Mouse (Mus musculus) left cerebral cortex, adult 11 months (tissue): ENCODE data around the gene Scrt2.
"Not testable (repeated sequence)": the region's sequence is repeated elsewhere in the genome, so short reads cannot be mapped to it uniquely, and the experiment has no call there.

ENCODE experiments used
- DNase-seq: peaks from one replicate; pipeline ENCODE4 v3.0.0; 2022; ENCODE audit warnings: low spot score

Gene Scrt2

DNA sequence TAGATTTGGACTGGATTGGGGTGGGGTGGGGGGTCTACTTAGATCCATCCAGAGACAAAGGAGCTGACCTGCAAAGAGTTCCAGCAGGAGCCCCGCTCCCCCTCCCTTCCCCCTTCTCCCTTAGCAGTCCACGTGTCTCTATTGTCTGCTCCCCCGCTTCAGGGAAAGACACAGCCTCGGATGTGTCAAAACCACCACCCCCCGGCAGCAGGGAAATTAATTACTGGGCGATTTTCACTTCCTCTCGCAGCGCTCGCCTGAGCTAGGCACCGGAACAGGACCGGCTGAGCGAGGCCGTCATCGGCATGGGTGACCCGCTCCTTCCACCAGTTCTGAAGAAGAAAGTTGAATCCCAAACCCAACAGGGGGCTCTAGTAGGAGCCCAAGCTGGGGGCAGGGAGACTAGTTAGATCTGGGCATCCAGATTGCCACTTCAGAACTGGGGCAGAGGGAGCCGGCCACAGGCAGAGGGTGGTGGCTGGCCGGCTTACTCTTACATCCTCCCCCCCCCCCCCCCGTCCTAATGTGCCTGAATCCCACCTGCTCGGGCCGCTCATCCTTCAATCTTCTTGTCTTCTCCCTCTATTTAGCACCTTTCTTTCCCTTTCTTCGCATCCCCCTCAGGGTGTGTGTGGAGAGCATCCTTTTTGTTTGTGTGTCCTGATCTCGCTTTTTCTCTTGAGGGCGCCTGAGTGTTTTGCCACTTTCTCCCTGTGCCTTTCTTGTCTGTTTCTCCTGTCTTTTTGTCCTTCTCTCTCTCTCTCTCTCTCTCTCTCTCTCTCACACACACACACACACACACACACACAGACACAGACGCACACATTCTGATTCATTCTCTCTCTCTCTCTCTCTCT is at the start of gene Scrt2:
Scrt2 (plus strand) TSS at position 845 of the 857 bp plus-strand sequence.
- no peak for DNase-seq

DNA sequence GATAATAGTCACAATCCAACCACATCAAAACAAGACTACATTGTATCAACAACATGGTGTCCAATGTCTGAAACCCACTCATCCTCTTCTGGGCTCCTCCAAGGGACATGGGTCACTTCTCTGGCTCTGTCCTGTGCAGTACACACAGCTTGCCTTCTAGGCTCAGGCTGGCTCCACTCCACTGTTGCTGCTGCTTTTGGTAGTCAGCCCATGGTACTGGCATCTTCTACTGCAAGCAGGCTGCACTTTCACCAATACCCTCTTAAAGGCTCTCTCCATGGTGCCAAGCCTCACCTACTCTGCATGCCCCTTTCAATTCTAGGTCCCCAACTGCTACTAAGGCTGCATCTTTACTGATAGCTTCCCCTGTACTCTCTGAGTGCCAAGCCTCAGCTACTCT is 41.2 kb upstream of the Scrt2 start:
- no peak for DNase-seq

DNA sequence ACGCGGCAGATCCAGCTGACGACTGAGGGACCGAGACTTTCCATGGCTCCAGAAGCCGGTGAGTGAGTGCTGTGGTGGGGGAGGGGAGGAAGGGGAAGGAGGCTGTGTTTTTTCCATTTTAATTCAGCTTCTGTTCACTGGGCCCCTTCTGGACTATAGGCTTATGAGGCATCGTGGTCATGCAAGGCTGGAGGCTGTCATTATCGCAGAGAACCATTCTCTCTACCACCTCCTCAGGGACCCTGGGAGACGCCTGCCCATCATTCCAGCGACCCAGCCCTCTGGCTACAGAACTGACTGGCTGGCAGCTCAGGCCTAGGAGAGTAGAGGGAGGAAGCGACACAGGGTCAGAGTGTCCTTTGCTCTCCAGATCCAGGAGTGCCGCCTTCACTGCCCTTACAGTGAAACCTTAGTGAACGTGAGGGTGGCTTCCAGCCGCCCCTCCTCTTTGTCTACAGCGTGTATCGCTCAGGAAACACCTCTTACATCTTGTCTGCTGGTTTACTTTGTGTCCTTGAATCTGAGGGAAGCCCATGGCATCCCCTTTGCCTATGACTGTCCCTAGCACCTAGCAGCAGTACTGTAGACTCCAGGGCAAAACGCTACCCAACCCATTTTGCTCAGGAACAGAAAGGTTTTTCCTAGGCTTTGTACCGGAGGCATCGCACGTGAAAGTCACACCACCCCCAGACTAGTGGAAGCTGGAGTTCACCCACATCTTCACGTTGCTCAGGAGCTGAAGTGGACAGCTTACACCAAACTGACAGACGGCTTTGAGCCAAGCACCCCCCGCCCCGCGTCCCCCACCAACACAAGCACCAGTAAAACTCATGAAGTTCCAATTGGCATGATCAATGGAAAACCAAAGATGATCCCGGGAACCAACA is 34.0 kb upstream of the Scrt2 start:
- DNase-seq = no peak

DNA sequence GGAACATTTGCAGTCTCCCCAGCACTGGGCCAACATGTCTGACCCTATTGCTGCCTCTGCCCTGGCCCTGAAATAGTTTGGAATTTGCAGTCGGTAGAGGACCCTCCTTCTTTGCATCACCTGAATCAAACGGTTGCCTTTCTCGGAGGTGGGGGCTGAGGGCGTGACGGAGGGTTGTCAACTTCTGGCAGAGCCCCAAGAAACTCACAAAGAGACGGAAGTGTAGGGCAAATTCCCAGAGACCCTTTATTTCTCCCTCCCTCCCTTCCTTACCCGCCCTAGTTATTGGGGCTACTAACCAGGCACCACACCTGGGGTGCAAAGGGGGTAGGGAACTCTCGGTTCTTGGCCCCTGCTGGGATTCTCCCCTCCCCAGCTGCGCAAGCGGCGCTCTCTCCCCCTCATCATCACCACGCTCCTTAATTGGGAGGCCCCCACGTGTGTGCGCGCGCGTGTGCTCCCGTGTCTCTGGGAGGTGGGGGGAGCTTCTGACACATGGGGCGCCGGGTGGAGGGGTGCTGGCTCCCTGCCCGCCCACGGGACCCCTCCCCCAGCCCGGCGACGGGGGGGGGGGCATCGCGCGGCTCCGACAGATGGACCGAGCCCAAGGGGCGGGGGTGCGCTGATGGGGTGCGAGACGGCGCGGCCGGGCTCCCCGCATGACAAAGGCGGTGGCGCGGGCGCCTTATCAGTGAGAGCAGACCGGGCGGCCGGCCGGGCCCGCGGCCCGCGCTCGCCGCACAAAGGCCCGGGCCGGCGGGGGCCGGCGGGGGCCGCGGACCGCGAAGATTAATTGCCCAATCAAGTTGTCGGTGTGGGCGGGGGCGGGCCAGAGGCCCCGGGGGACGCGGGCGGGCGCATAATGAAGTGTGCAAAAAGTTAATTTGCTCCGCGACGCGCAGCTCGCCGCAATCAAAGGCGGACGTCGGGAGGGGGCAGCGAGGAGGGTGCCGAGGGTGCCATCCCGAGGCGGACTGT is 33.0 kb upstream of the Scrt2 start:
- no peak for DNase-seq

DNA sequence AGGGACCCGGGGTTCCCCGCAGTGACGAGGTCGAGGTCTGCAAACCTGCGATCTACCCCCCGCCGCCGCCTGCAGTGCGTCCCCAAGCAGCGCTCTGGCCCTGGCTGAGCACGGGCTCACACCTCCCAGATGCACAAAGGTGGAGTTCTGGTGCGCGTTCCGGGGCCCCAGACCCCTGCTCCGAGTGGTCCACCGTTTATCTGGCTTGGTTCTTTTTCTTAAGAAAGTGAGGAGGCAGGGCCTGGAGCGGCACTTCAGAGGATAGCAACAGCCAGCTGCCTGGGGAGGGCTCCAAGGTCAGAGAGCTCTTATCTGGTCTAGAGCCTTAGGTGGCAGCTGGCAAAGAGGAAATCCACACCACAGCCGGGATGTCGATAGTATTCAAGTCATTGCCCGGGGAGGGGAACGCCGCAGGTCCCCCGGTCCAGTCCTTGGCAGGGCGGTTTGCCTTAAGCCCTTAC is 32.3 kb upstream of the Scrt2 start:
- DNase-seq = no peak

DNA sequence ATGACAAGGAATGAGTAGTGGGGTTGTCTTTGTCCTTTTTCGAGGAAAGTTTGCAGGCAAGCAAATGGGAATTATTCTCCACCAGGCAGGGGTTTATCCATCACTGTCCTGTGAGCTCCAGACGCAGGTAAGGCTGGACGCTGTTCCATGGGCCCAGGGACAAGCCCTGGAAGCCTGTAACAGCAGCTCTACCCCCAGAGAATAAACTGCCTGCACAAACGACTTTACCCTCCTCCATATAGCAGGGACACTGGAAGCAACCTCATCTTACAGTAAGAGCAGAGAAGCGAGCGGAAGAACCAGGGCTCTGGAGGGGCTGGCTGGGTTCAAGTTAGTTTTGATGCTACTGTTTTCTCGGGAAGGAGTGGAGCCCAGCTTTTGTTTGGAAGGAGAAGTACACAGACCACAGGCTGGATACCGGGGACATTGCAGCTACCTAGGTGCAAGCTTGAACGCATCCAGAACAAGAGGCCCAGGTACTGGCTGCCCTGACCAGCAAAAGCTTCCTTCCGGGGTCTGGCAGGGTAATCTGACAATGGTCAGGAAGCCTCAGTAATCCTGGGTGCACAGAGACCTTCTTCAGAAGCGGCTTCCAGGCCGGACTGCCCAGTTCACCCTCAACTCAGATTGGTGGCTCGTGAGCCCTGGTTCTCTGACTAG is 31.6 kb upstream of the Scrt2 start:
- no peak for DNase-seq

DNA sequence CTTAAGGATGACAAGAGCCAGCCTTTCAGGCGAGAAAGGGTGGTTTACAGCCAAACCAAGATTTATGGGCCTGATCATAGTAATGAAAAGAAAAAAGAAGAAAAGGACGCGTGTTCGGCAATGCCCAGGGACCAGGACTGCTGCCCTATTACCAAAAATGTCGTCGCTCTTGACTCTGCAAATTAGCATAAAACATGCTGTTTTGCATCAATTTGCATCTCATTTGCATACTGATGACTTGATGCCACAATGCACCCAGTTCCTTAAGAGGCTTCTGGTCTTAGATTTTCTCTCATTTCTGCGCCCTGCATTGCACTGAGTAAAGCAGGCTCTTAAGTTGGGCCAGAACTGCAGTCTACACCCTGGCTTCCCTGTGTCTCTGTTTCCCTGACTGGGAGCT is 31.0 kb upstream of the Scrt2 start:
- DNase-seq = no peak

DNA sequence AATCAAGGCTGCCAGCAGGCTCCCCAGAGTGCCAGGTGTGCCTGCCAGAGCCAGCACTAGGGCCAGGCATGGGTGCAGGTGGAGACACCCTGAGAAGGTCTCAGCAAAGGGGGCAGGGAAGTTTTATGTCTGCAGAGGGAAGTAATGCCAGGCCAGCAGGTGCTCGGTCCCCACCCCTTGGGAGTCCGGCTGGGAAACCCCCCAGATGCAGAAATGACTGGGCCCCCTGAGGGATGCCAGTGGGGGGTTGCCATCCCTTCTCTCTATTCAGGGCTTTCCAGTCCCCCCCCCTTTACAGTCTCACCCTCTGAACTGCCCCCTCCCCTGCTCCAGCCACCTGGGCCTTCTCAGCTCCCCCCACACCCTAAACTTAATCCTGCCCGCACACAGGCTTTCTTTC is 29.3 kb upstream of the Scrt2 start:
- DNase-seq = no peak

DNA sequence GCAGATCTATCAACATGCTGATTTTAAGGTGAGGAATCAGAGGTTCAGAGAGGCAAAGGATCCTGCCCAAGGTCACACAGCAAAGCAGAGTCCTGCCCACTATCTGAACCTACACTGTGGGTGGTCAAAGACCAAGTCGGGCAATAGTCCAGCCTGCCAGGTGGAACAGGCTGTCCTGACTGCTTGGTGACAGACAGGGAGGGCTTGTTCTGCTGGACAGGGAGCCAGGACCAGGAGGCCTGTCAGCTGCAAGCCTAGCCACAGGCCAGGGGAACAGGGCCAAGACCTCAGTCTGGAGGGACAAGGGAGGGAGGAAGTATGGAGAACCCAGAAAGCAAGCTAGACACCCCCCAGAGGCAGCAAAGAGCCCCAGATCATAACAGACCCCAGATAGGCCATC is 25.9 kb upstream of the Scrt2 start:
- DNase-seq = no peak

DNA sequence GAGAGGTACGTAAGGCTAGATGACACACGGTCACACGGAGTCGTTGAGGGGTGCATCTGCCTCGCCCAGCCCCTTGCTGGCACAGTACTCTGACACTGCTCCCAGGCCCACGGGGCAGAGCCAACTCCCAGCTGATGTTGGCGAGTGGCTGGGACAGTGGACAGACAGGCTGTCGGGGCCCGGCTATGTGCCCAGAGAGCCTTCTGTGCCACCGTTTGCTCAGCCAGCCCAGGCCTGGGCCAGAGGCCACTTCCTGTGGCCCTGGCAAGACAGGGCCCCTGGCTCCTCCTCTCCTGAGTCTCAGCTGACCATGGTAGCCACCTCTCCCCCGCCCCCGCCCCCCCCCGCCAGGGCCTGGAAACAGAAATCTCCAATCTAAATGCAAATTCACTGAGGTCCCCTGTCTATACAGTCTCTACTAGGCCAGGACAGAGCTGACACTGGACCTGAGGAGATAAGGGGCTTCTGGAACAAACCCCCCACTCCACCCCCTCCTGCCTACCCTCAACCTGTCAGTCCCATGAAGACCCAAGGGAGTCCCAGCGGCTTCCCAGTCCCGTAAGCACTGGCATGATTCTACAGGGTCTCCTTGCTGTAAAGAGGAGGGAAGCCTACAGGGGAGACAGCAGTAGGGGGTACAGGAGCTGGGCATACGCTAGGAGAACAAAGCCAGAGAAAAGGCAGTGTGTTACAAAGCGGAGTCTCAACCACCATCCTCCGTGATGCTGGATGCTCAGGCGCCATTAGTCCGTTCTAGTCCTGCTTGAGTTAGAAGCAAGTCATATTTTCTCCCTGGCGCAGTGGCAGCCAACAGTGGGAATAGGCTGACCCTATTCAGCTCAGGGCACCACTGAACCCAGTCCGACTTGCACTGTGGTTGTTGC is 24.7 kb upstream of the Scrt2 start:
- no peak for DNase-seq

DNA sequence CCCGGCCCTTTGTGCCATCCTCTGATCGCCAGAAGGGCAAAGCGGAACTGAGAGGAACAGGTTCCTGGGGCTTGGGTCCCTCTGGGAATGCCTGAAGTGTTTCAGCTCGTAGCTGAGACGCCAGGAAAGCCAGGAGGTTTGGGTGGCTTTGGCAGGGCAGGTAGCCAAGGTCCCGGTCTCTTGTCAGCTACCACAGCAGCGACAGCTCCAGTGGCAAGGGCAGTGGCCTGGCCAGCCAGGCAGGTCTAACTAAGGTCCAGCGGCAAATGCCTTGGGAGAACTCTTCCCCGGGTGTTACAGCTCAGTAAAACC is 24.1 kb upstream of the Scrt2 start:
- DNase-seq = no peak

DNA sequence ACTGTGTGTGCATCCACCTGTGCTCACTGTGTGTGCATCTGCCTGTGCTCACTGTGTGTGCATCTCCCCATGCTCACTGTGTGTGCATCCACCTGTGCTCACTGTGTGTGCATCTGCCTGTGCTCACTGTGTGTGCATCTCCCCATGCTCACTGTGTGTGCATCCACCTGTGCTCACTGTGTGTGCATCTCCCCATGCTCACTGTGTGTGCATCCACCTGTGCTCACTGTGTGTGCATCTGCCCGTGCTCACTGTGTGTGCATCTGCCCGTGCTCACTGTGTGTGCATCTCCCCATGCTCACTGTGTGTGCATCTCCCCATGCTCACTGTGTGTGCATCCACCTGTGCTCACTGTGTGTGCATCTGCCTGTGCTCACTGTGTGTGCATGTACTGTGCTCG is 18.5 kb upstream of the Scrt2 start:
- DNase-seq = not testable (repeated sequence)

DNA sequence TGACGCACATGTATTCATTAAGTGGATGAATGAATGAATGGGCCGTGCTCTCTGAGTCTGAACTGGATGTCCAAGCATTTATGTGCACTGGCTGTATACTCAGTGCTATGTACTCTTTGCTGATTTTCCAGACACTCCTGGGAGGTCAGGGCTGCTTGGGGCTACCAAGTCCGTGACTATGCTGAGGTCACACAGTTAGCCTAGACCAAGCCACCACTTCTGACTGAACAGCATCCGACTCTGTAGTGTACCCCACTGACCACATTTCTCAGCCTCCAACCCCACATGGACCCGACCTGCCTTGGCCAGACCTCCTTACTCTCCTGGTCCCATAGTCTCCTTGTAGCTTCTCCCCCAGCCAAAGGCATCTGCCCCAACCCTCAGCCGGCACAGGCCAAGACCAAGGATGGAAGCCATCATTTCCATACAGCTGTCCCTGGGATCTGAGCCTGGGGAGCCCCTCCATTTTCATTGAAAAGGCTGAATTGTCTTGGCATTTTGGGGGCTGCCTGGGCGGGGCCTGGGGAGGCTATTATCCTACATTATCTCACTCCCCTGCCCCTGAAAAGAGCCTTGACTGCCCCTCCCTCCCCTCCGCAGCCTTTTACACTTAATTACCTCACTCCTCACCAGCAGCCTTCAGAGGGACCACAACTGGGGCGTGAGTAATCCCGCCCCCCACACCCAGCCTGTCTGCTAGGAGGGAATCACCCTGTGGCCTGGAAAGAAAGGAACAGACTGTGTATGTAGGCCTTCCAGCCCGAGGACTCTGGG is 12.5 kb upstream of the Scrt2 start:
- no peak for DNase-seq

DNA sequence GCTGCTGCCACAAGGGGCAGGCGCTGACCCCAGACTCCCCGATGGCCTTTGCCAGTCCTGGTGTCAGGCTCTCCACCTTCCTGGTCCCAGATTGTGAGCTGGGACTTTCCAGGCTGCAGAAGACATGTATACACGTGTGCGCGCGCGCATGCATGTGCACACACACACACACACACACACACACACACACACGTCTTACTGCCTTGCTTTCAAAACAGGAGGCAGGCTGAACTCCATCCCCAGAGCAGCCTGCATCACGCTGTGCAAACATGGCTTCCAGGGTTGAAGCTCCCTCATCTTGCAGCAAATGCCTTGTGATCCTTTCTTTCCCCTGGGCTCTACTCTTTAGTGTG is 11.9 kb upstream of the Scrt2 start:
- DNase-seq = no peak

DNA sequence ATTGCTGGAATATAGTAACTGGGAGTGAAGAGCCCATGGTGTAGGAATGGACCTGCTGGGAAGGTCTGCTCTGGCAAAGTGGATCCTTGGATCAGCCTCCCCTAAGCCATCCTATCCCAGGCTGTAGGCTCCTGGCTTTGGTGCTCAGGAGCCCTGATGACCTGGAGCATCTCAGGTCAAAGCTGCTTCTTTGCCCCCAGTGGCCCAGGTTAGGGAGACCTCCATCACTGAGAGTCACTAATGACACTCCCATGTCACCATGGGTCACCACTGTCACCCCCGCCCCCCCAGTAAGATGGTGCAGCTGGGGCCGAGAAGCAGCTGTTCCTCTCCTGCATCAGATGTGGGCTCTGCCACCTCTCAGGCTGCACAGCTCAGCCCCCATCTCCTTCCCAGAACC is 11.4 kb upstream of the Scrt2 start:
- DNase-seq = no peak

DNA sequence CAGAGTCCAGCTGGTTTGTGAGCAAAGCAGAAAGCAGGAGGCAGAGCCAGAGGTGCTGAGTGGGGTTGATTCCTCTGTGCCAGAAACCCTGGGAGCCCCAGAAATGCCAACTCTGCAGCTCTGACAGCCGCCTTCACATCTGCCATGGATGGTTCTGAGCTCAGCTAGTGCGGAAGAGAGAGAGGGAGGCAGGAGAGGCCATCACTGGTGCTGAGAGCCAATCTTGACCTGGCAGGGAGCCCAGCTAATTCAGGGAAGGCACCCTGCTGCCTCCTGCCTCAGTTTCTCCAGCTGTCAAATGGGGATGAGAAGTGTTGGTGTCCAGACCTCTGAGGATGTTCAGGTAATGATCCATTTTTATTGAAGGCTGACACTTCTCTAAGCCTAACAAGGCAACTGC is 6.8 kb upstream of the Scrt2 start:
- no peak for DNase-seq

DNA sequence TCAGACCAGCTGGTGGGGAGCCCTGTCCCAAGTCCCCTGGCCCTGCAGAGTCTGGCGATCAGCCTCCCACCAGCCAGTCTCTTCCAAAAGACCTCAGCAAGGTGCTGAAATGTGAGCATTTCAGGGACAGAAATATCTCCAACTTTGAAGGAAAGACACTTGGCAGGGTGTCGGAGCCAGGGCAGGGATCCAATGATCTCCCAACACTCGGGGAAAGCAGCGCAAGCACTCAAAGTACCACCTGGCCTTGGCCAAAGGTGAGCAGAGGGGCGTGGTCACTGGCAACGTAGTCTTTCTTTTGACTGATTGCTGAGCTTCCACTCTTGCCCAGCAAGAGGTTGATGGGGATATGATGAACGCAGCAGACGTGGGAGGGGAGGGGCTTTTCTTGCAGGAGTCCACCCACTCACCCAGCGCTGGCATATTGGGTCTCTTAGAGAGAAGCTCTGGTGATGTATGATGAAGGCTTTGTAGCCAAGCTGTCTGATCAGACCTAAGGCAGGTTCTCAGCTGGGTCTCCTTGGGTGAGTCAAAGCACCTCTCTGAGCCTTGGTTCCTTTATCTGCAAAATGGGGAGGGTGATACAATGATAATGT is 5.9 kb upstream of the Scrt2 start:
- DNase-seq = no peak

DNA sequence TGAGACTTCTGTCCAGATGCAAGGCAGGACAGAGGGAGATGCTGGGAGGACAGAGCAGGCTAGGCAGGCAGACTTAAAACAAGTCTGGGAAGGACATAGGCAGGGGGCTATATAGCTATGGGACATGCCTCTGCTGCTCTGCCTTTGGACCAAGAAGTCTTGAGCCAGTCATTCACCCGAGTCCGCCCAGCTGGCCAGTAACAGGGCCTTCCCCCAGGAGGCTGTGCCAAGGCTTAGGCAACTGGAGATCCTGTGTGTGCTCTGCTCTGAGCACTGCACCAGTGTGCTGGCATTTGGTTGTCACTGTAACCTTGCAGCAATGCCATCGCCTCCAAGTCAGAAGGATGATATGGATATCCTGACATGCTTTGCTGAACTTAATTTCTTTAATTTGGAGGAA is 4.0 kb upstream of the Scrt2 start:
- no peak for DNase-seq

DNA sequence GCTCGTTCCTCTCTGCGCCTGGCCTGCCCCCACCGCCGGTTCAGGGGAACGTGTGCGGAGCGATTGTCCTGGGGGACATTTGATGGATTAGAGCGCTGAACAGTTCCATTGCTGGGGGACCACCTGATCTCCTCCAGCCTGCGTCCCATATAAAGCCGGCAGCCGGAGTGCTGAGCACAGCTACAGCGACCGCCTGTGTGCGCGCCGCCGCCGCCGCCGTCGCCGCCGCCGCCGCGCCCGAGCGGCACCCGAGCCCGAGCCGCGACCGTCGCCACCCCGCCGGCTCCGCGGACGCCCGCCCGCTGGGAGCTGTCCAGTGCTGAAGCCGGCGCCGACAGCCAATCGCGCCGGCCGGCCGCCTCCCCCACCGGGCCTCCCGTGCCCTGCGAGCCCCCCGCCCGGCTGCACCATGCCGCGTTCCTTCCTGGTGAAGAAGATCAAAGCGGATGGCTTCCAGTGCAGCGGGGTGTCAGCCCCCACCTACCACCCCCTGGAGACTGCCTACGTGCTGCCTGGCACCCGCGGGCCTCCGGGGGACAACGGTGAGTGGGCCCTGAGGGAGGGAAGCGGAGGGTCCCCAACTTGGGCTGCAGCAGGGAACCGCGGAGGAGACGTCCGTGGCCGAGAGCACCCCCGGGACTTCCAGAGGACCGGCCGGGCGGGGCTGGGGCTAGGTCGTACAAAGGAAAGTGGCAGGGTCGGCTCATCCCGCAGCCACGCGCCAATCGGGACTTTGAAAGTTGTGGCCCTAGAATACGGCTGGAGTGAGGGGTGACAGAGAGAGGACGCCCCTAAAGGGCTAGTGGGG is 516 bp downstream of the Scrt2 start:
- no peak for DNase-seq
